Mouse (Mus musculus) common myeloid progenitor, adult 5-6 weeks (primary cell): ENCODE results near the gene Cd207. TPM values are rescaled to one million over a fixed set of nuclear protein-coding genes. Genes with fewer than 3 reads are reported as not detected.

ENCODE experiments used
- total RNA-seq: library from RNA; stranded (forward); fragments of 200-1000, 187-1606 nt; gene quantifications from 2 replicates; pipeline ENCODE4 v1.2.3, GENCODE M21; 2017

Gene Cd207
- total RNA-seq, 1 experiment from 2014 or later = not detected

Other genes with a start within 250 kb of the Cd207 start
- 17.6 and 24.2 TPM in 2 replicates for gene Tet3, start 218.8 kb downstream of the Cd207 start, total RNA-seq
- 34.3 and 38.0 TPM in 2 replicates for gene Dguok, start 170.9 kb downstream of the Cd207 start, total RNA-seq
- gene Actg2, start 141.6 kb downstream of the Cd207 start, total RNA-seq = not detected in 2 replicates
- gene Stambp, start 105.1 kb downstream of the Cd207 start, total RNA-seq = 6.4 and 9.3 TPM in 2 replicates
- not detected in 2 replicates for gene Clec4f, start 21.7 kb downstream of the Cd207 start, total RNA-seq
- not detected in 2 replicates for gene Vax2, start 33.4 kb upstream of the Cd207 start, total RNA-seq
- gene Atp6v1b1, start 65.1 kb upstream of the Cd207 start, total RNA-seq = not detected in 2 replicates
- not detected in 2 replicates for gene Ankrd53, start 84.8 kb upstream of the Cd207 start, total RNA-seq
- gene Tex261, start 98.0 kb upstream of the Cd207 start, total RNA-seq = 30.9 and 37.2 TPM in 2 replicates
- 9.1 and 9.8 TPM in 2 replicates for gene Nagk, start 117.1 kb upstream of the Cd207 start, total RNA-seq
- 13.2 and 23.2 TPM in 2 replicates for gene Paip2b, start 153.9 kb upstream of the Cd207 start, total RNA-seq
- 139 and 144 TPM in 2 replicates for gene Zfp638, start 189.3 kb upstream of the Cd207 start, total RNA-seq